Mouse (Mus musculus): Measurements from ENCODE around the gene Cachd1. TPM values are rescaled to one million over a fixed set of nuclear protein-coding genes. Genes with fewer than 3 reads are reported as not detected.

Gene Cachd1
- polyA plus RNA-seq, 1 experiment from 2014 or later, result 12.1 TPM

DNA sequence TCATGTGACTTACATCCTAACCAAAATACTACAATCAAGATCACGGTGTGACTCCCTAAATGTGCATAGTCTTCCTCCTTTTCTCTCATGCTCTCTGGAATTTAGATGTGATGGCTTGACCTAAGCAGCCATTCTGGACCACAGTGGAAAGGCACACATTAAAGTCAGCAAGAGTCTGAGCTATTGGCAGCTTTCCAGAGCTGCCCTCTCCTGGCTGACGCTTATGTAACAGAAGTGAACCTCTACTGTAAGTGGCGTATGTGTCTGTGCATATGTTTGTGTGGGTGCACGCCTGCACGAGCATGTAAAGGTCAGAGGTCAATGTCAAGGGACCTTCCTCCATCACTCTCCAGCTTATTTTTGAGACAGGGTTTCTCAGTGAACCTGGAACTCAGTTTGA lies 258.7 kb downstream of the Cachd1 start:
- Histone ChIP-seq H3K9me3 (ENCODE audit: control insufficient read depth, low read length) (no peaks in the 10 kb centered on the region), H3K27me3 (replicated peaks; ENCODE audit: control insufficient read depth, insufficient read depth, low read length) (no peaks in the 10 kb centered on the region), H3K9ac (ENCODE audit: low read depth, low read length) (no peak overlapping the region), H3K36me3 (ENCODE audit: control insufficient read depth, insufficient read depth, low read length) (no peaks in the 10 kb centered on the region), H3K4me1 (replicated peaks; ENCODE audit: control insufficient read depth, insufficient read depth, low read length) (no peaks in the 10 kb centered on the region), H3K4me2 (no peak overlapping the region), H3K27ac (ENCODE audit: low read depth, low read length) (no peak overlapping the region), H3K4me3 (ENCODE audit: low read depth, low read length) (no peak overlapping the region)
- 70% methylated on average over 5 of the region's 5 CpGs for WGBS
- no peak for DNase-seq (ENCODE audit: low spot score)
- ATAC-seq (replicated peaks; ENCODE audit: low FRiP score), result no peak

- DNase-seq (ENCODE audit: low spot score) (no peak), ATAC-seq (replicated peaks; ENCODE audit: low FRiP score) (no peak)
- Histone ChIP-seq H3K9ac (ENCODE audit: low read depth, low read length) (no peak overlapping the region), H3K27me3 (replicated peaks; ENCODE audit: control insufficient read depth, insufficient read depth, low read length) (no peaks in the 10 kb centered on the region), H3K4me3 (ENCODE audit: low read depth, low read length) (no peak overlapping the region), H3K4me2 (no peak overlapping the region), H3K27ac (ENCODE audit: low read depth, low read length) (no peak overlapping the region), H3K36me3 (ENCODE audit: control insufficient read depth, insufficient read depth, low read length) (no peaks in the 10 kb centered on the region), H3K9me3 (ENCODE audit: control insufficient read depth, low read length) (no peaks in the 10 kb centered on the region), H3K4me1 (replicated peaks; ENCODE audit: control insufficient read depth, insufficient read depth, low read length) (no peaks in the 10 kb centered on the region)
- 74% methylated on average over 7 of the region's 7 CpGs for whole genome bisulfite sequencing
Measured at GRCm38 (mm10) chr4:101037156-101037555, 260.7 kb downstream of the Cachd1 start.

GRCm38 (mm10) chr4:101043691-101044090 lies 267.2 kb downstream of the Cachd1 start:
- Histone ChIP-seq H3K4me3 (ENCODE audit: low read depth, low read length) (no peak overlapping the region), H3K27me3 (replicated peaks; ENCODE audit: control insufficient read depth, insufficient read depth, low read length) (no peaks in the 10 kb centered on the region), H3K9ac (ENCODE audit: low read depth, low read length) (no peak overlapping the region), H3K4me2 (no peak overlapping the region), H3K36me3 (ENCODE audit: control insufficient read depth, insufficient read depth, low read length) (no peaks in the 10 kb centered on the region), H3K9me3 (ENCODE audit: control insufficient read depth, low read length) (no peaks in the 10 kb centered on the region), H3K27ac (ENCODE audit: low read depth, low read length) (no peak overlapping the region), H3K4me1 (replicated peaks; ENCODE audit: control insufficient read depth, insufficient read depth, low read length) (no peaks in the 10 kb centered on the region)
- WGBS, result 75% methylated on average over 2 of the region's 2 CpGs
- DNase-seq (ENCODE audit: low spot score) (no peak), ATAC-seq (replicated peaks; ENCODE audit: low FRiP score) (no peak)

DNA sequence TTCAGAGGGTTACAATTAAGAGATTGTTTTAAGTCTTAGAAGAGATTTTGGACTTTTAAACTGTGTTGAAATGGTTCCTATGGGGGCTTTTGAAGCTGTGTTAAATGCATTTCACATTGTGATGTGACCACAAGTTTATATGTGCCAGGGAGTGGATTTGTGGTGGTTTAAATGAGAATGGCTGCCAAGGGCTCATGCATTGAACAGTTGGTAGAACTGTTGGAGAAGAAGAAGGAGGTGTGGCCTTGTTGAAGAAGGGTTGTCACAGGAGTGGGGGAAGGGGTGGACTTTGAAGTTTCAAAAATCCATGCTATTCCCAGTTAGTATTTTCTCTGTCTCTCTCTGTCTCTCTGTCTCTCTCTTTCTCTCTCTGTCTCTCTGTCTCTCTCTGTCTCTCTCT lies 267.7 kb downstream of the Cachd1 start:
- Histone ChIP-seq H3K4me2 (no peak overlapping the region), H3K27me3 (replicated peaks; ENCODE audit: control insufficient read depth, insufficient read depth, low read length) (no peaks in the 10 kb centered on the region), H3K9me3 (ENCODE audit: control insufficient read depth, low read length) (no peaks in the 10 kb centered on the region), H3K9ac (ENCODE audit: low read depth, low read length) (no peak overlapping the region), H3K27ac (ENCODE audit: low read depth, low read length) (no peak overlapping the region), H3K4me3 (ENCODE audit: low read depth, low read length) (no peak overlapping the region), H3K4me1 (replicated peaks; ENCODE audit: control insufficient read depth, insufficient read depth, low read length) (no peaks in the 10 kb centered on the region), H3K36me3 (ENCODE audit: control insufficient read depth, insufficient read depth, low read length) (no peaks in the 10 kb centered on the region)
- DNase-seq (ENCODE audit: low spot score) (no peak), ATAC-seq (replicated peaks; ENCODE audit: low FRiP score) (no peak)

GRCm38 (mm10) chr4:101046576-101046975 lies 270.1 kb downstream of the Cachd1 start:
- no peak overlapping the region for H3K4me3 ChIP-seq (ENCODE audit: low read depth, low read length)
- no peak for DNase-seq (ENCODE audit: low spot score)
- H3K27ac ChIP-seq (ENCODE audit: low read depth, low read length), result no peak overlapping the region
- ATAC-seq (replicated peaks; ENCODE audit: low FRiP score), result no peak
- H3K4me1 ChIP-seq (replicated peaks; ENCODE audit: control insufficient read depth, insufficient read depth, low read length), result no peaks in the 10 kb centered on the region
- no peak overlapping the region for H3K9ac ChIP-seq (ENCODE audit: low read depth, low read length)
- H3K4me2 ChIP-seq, result no peak overlapping the region
- no peaks in the 10 kb centered on the region for H3K36me3 ChIP-seq (ENCODE audit: control insufficient read depth, insufficient read depth, low read length)
- H3K9me3 ChIP-seq (ENCODE audit: control insufficient read depth, low read length), result no peaks in the 10 kb centered on the region
- H3K27me3 ChIP-seq (replicated peaks; ENCODE audit: control insufficient read depth, insufficient read depth, low read length), result no peaks in the 10 kb centered on the region
- 74% methylated on average over 4 of the region's 4 CpGs for WGBS

DNA sequence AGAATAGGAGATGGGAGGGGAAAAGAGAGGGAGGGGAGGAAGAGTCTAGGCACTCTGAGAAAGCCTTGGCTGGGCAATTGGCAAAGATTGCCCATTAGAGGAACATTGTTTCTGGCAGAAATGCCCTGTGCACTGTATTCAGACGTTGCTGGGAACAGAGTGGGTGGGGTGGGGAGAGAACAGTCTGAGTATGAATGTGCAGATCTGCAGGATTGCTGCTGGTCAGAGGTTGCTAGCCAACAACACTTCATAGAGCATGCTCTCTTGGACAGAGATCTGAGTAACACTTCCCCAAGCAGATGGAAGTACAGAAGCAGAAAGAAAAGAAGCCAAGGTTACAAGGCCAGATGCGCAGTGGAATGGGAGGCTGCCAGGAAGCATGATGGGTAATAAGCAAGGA lies 285.7 kb downstream of the Cachd1 start:
- Histone ChIP-seq H3K9me3 (ENCODE audit: control insufficient read depth, low read length) (no peaks in the 10 kb centered on the region), H3K4me3 (ENCODE audit: low read depth, low read length) (no peak overlapping the region), H3K4me1 (replicated peaks; ENCODE audit: control insufficient read depth, insufficient read depth, low read length) (no peaks in the 10 kb centered on the region), H3K4me2 (no peak overlapping the region), H3K36me3 (ENCODE audit: control insufficient read depth, insufficient read depth, low read length) (no peaks in the 10 kb centered on the region), H3K9ac (ENCODE audit: low read depth, low read length) (no peak overlapping the region), H3K27ac (ENCODE audit: low read depth, low read length) (no peak overlapping the region), H3K27me3 (replicated peaks; ENCODE audit: control insufficient read depth, insufficient read depth, low read length) (no peaks in the 10 kb centered on the region; the same call in 1 of the 2 replicates)
- WGBS, result 66% methylated on average over 2 of the region's 2 CpGs
- ATAC-seq (replicated peaks; ENCODE audit: low FRiP score), result no peak
- DNase-seq (ENCODE audit: low spot score), result no peak

- 61% methylated on average over 5 of the region's 5 CpGs for WGBS
- DNase-seq (ENCODE audit: low spot score) (no peak), ATAC-seq (replicated peaks; ENCODE audit: low FRiP score) (no peak)
- Histone ChIP-seq H3K4me2 (no peak overlapping the region), H3K27me3 (replicated peaks; ENCODE audit: control insufficient read depth, insufficient read depth, low read length) (peaks cover 25% of the 10 kb centered on the region), H3K9ac (ENCODE audit: low read depth, low read length) (no peak overlapping the region), H3K4me1 (replicated peaks; ENCODE audit: control insufficient read depth, insufficient read depth, low read length) (no peaks in the 10 kb centered on the region), H3K4me3 (ENCODE audit: low read depth, low read length) (no peak overlapping the region), H3K27ac (ENCODE audit: low read depth, low read length) (no peak overlapping the region), H3K9me3 (ENCODE audit: control insufficient read depth, low read length) (no peaks in the 10 kb centered on the region), H3K36me3 (ENCODE audit: control insufficient read depth, insufficient read depth, low read length) (no peaks in the 10 kb centered on the region)
Measured at GRCm38 (mm10) chr4:101066401-101066800, 289.9 kb downstream of the Cachd1 start.

GRCm38 (mm10) chr4:101068786-101069153 lies 292.3 kb downstream of the Cachd1 start, which contains the start of gene Raver2:
Gene Raver2 (plus strand): TSS chr4:101068983.
- peaks cover 25% of the 10 kb centered on the region for H3K27me3 ChIP-seq (replicated peaks; ENCODE audit: control insufficient read depth, insufficient read depth, low read length)
- peak within 1 kb of the TSS; percentile 87 for H3K4me2 ChIP-seq
- ATAC-seq (replicated peaks; ENCODE audit: low FRiP score) (peak; percentile 74), DNase-seq (ENCODE audit: low spot score) (peak; percentile 58)
- no peak within 1 kb of the TSS for H3K27ac ChIP-seq (ENCODE audit: low read depth, low read length)
- peak within 1 kb of the TSS; percentile 54 for H3K9ac ChIP-seq (ENCODE audit: low read depth, low read length)
- no peaks in the 10 kb centered on the region for H3K36me3 ChIP-seq (ENCODE audit: control insufficient read depth, insufficient read depth, low read length)
- no peaks in the 10 kb centered on the region for H3K9me3 ChIP-seq (ENCODE audit: control insufficient read depth, low read length)
- no peaks in the 10 kb centered on the region for H3K4me1 ChIP-seq (replicated peaks; ENCODE audit: control insufficient read depth, insufficient read depth, low read length)
- peak within 1 kb of the TSS; percentile 75 for H3K4me3 ChIP-seq (ENCODE audit: low read depth, low read length)
- WGBS, result 2% methylated on average over 46 of the region's 54 CpGs

- DNase-seq (ENCODE audit: low spot score), result peak; percentile 61
- WGBS, result 2% methylated on average over 55 of the region's 55 CpGs
- peak overlapping the region; percentile 75 for H3K4me3 ChIP-seq (ENCODE audit: low read depth, low read length)
- H3K9me3 ChIP-seq (ENCODE audit: control insufficient read depth, low read length), result no peaks in the 10 kb centered on the region
- no peaks in the 10 kb centered on the region for H3K36me3 ChIP-seq (ENCODE audit: control insufficient read depth, insufficient read depth, low read length)
- H3K4me1 ChIP-seq (replicated peaks; ENCODE audit: control insufficient read depth, insufficient read depth, low read length), result no peaks in the 10 kb centered on the region
- peak overlapping the region; percentile 87 for H3K4me2 ChIP-seq
- peaks cover 25% of the 10 kb centered on the region for H3K27me3 ChIP-seq (replicated peaks; ENCODE audit: control insufficient read depth, insufficient read depth, low read length)
- H3K27ac ChIP-seq (ENCODE audit: low read depth, low read length), result no peak overlapping the region
- ATAC-seq (replicated peaks; ENCODE audit: low FRiP score), result peak; percentile 39
- peak overlapping the region; percentile 54 for H3K9ac ChIP-seq (ENCODE audit: low read depth, low read length)
Measured at GRCm38 (mm10) chr4:101069154-101069971, 292.9 kb downstream of the Cachd1 start.
